Mouse (Mus musculus) bone marrow, adult 2 months (tissue): Measurements from ENCODE around the gene Ric8a. TPM values are rescaled to one million over a fixed set of nuclear protein-coding genes. Genes with fewer than 3 reads are reported as not detected.
A peak's percentile ranks its signal among the peaks of the same experiment; 100 is the strongest.

Source experiments
- H3K27ac ChIP-seq: fragments of 200-500 bp; 2 replicates; pipeline ENCODE4 v1.5.1; 2012; ENCODE audit warnings: low read depth, mild to moderate bottlenecking, control low read depth, inconsistent platforms, low read length; ENCODE audit not compliant: control insufficient read depth, poor library complexity, insufficient read depth
- H3K4me1 ChIP-seq: fragments of 200-500 bp; 2 replicates; pipeline ENCODE4 v1.6.1; 2011; ENCODE audit warnings: low read length; ENCODE audit not compliant: control insufficient read depth, insufficient read depth
- H3K4me3 ChIP-seq: fragments of 200-500 bp; replicated peaks from 2 replicates; pipeline ENCODE3; 2011; ENCODE audit warnings: mild to moderate bottlenecking, low read depth, low read length, control low read depth; ENCODE audit not compliant: control insufficient read depth
- CTCF ChIP-seq: fragments of 200-500 bp; IDR thresholded peaks from 2 replicates; pipeline ENCODE4 v1.5.1; 2011; ENCODE audit warnings: low read length, control low read depth; ENCODE audit not compliant: control insufficient read depth, insufficient read depth
- POLR2A ChIP-seq: fragments of 200-500 bp; IDR thresholded peaks from 2 replicates; pipeline ENCODE4 v1.6.1; 2011; ENCODE audit warnings: low read depth, mild to moderate bottlenecking, control low read depth, low read length, borderline replicate concordance; ENCODE audit not compliant: control insufficient read depth
- WGBS: fragments of 180-500 bp; shearing (Covaris S2); methylation state at CpG from one replicate; pipeline ENCODE4 v1.1.7; 2018; 5-methylcytosine and 5-hydroxymethylcytosine counted together
- polyA plus RNA-seq: library from polyadenylated mRNA; stranded (reverse); fragments of >200 nt; gene quantifications from 2 replicates; pipeline ENCODE4 v1.2.4, GENCODE M21; 2011; ENCODE audit warnings: low replicate concordance; ENCODE audit not compliant: missing spikeins, insufficient read depth, insufficient read length

Ric8a gene
- polyA plus RNA-seq, 1 experiment: 53.0 TPM

- TF ChIP-seq CTCF: no peak
- TF ChIP-seq POLR2A: no peak
- no peaks in the 10 kb centered on the region for H3K4me1 ChIP-seq
- no peak overlapping the region for H3K27ac ChIP-seq
- H3K4me3 ChIP-seq: no peak overlapping the region
- WGBS: 92% methylated on average over 7 of the region's 7 CpGs
Measured at GRCm38 (mm10) chr7:140894031-140894430, 37.3 kb downstream of the Ric8a start.

- Histone ChIP-seq H3K4me3 (no peak overlapping the region), H3K4me1 (no peaks in the 10 kb centered on the region), H3K27ac (no peak overlapping the region)
- 86% methylated on average over 3 of the region's 3 CpGs for WGBS
- no peak for TF ChIP-seq CTCF
- TF ChIP-seq POLR2A: no peak
Measured at GRCm38 (mm10) chr7:140894611-140895010, 37.9 kb downstream of the Ric8a start.

- WGBS: 85% methylated on average over 7 of the region's 7 CpGs
- no peak for TF ChIP-seq POLR2A
- Histone ChIP-seq H3K4me3 (no peak overlapping the region), H3K27ac (no peak overlapping the region), H3K4me1 (no peaks in the 10 kb centered on the region)
Measured at GRCm38 (mm10) chr7:140897863-140898262, 41.1 kb downstream of the Ric8a start.

- Histone ChIP-seq H3K27ac (no peak overlapping the region), H3K4me1 (no peaks in the 10 kb centered on the region), H3K4me3 (no peak overlapping the region)
- TF ChIP-seq POLR2A: no peak
- TF ChIP-seq CTCF: no peak
- 86% methylated on average over 3 of the region's 3 CpGs for WGBS
Measured at GRCm38 (mm10) chr7:140899121-140899520, 42.4 kb downstream of the Ric8a start.

GRCm38 (mm10) chr7:140900220-140900619 is 43.5 kb downstream of the Ric8a start, which contains the start of gene Cox8b:
TSS of gene Cox8b (minus strand) at chr7:140900446.
- H3K27ac ChIP-seq: no peak within 1 kb of the TSS
- H3K4me1 ChIP-seq: no peaks in the 10 kb centered on the region
- H3K4me3 ChIP-seq: no peak within 1 kb of the TSS
- 81% methylated on average over 10 of the region's 10 CpGs for WGBS
- TF ChIP-seq CTCF: no peak
- TF ChIP-seq POLR2A: no peak

GRCm38 (mm10) chr7:140902036-140902875 is 45.5 kb downstream of the Ric8a start:
- H3K4me1 ChIP-seq: no peaks in the 10 kb centered on the region
- 83% methylated on average over 15 of the region's 15 CpGs for WGBS

GRCm38 (mm10) chr7:140903212-140903611 is 46.5 kb downstream of the Ric8a start:
- no peak overlapping the region for H3K4me3 ChIP-seq
- no peak for TF ChIP-seq POLR2A
- TF ChIP-seq CTCF: peak; percentile 93
- no peaks in the 10 kb centered on the region for H3K4me1 ChIP-seq
- H3K27ac ChIP-seq: no peak overlapping the region
- 24% methylated on average over 13 of the region's 13 CpGs for WGBS

More at GRCm38 (mm10) chr7:140902036-140902875, 45.5 kb downstream of the Ric8a start:
- no peak overlapping the region for H3K27ac ChIP-seq
- no peak for TF ChIP-seq POLR2A
- no peak for TF ChIP-seq CTCF
- H3K4me3 ChIP-seq: no peak overlapping the region

- no peak overlapping the region for H3K27ac ChIP-seq
- no peak for TF ChIP-seq POLR2A
- TF ChIP-seq CTCF: no peak
- H3K4me3 ChIP-seq: no peak overlapping the region
- no peaks in the 10 kb centered on the region for H3K4me1 ChIP-seq
- WGBS: 62% methylated on average over 2 of the region's 2 CpGs
Measured at GRCm38 (mm10) chr7:140905642-140906081, 48.9 kb downstream of the Ric8a start.

- no peaks in the 10 kb centered on the region for H3K4me1 ChIP-seq
- WGBS: 82% methylated on average over 13 of the region's 13 CpGs
- no peak overlapping the region for H3K4me3 ChIP-seq
- H3K27ac ChIP-seq: no peak overlapping the region
- no peak for TF ChIP-seq POLR2A
- TF ChIP-seq CTCF: no peak
Measured at GRCm38 (mm10) chr7:140907131-140907530, 50.4 kb downstream of the Ric8a start.
